Mouse (Mus musculus): ENCODE results near the gene Rtkn. TPM values are rescaled to one million over a fixed set of nuclear protein-coding genes. Genes with fewer than 3 reads are reported as not detected.

The Rtkn gene
- total and polyA plus RNA-seq, 3 experiments: 0.47 to 1.3 (median 0.68) TPM

- in situ Hi-C loops (cut with MboI; ENCODE audit: low pct_ligation_motif_present, low pct_unique_long_range_greater_than_20kb, low sequenced_read_pairs) (no loop called here), dilution Hi-C loops (cut with MboI; ENCODE audit: extremely low pct_ligation_motif_present, extremely low pct_unique_long_range_greater_than_20kb, low sequenced_read_pairs) (no loop called here)
- DNase-seq (ENCODE audit: extremely low read depth): no peak
Measured at GRCm38 (mm10) chr6:83087205-83087925, 47.9 kb upstream of the Rtkn start.

GRCm38 (mm10) chr6:83087926-83088260 is 47.4 kb upstream of the Rtkn start:
- peaks cover 3% of the 10 kb centered on the region for H3K27me3 ChIP-seq (replicated peaks)
- peaks cover 0 to 8% of the 10 kb centered on the region in 2 experiments for H3K36me3 ChIP-seq (replicated peaks in 1 of 2; ENCODE audit: control insufficient read depth in 1 of 2, insufficient read depth in 1 of 2, low read length in 1 of 2)
- H3K79me2 ChIP-seq (replicated peaks; ENCODE audit: control insufficient read depth, extremely low read depth, insufficient read depth, poor library complexity, severe bottlenecking): no peaks in the 10 kb centered on the region
- peaks cover 4 to 8% of the 10 kb centered on the region in 2 experiments; a peak in 3 of 4 replicates for H3K4me1 ChIP-seq (ENCODE audit: control insufficient read depth in 1 of 2, insufficient read depth in 2 of 2)
- no peak for DNase-seq (ENCODE audit: extremely low read depth)
- H3K4me3 ChIP-seq (replicated peaks in 1 of 3; ENCODE audit: low read depth in 2 of 3, low read length in 2 of 3, poor library complexity in 1 of 3): no peak overlapping the region
- in situ Hi-C loops (cut with MboI; ENCODE audit: low pct_ligation_motif_present, low pct_unique_long_range_greater_than_20kb, low sequenced_read_pairs) (no loop called here), dilution Hi-C loops (cut with MboI; ENCODE audit: extremely low pct_ligation_motif_present, extremely low pct_unique_long_range_greater_than_20kb, low sequenced_read_pairs) (no loop called here)
- no peak overlapping the region for H3K9ac ChIP-seq (ENCODE audit: insufficient read depth, low read depth)
- TF ChIP-seq USF1 (IDR thresholded peaks at IDR 0.05; ENCODE audit: low read depth, low read length) (no peak), ZC3H11A (IDR thresholded peaks at IDR 0.05; ENCODE audit: low read depth, low read length) (no peak), CHD1 (IDR thresholded peaks at IDR 0.05; ENCODE audit: low read depth, low read length) (no peak), ZNF384 (IDR thresholded peaks at IDR 0.05; ENCODE audit: low read depth, low read length) (no peak), MAX (IDR thresholded peaks at IDR 0.05; ENCODE audit: low read length) (no peak), ELF1 (IDR thresholded peaks at IDR 0.05; ENCODE audit: low read depth, low read length) (no peak), UBTF (IDR thresholded peaks at IDR 0.05; ENCODE audit: low read depth, low read length) (no peak), EP300 (IDR thresholded peaks at IDR 0.05; ENCODE audit: low read length) (no peak), GABPA (IDR thresholded peaks at IDR 0.05; ENCODE audit: insufficient replicate concordance, low read depth, low read length) (no peak), NRF1 (IDR thresholded peaks at IDR 0.05; ENCODE audit: low read depth, low read length) (no peak)
- H3K9me3 ChIP-seq (replicated peaks; ENCODE audit: low read length): no peaks in the 10 kb centered on the region
- H3K4me2 ChIP-seq (ENCODE audit: insufficient read depth, low read depth, poor library complexity, severe bottlenecking): no peak overlapping the region
- H3K27ac ChIP-seq (ENCODE audit: insufficient read depth, low read depth): no peak overlapping the region

More at GRCm38 (mm10) chr6:83087205-83087925, 47.9 kb upstream of the Rtkn start:
- H3K27ac ChIP-seq (ENCODE audit: insufficient read depth, low read depth): no peak overlapping the region
- H3K4me2 ChIP-seq (ENCODE audit: insufficient read depth, low read depth, poor library complexity, severe bottlenecking): no peak overlapping the region
- H3K4me1 ChIP-seq (ENCODE audit: control insufficient read depth in 1 of 2, insufficient read depth in 2 of 2): peaks cover 4 to 8% of the 10 kb centered on the region in 2 experiments; a peak in 3 of 4 replicates
- no peak overlapping the region for H3K4me3 ChIP-seq (replicated peaks in 1 of 3; ENCODE audit: low read depth in 2 of 3, low read length in 2 of 3, poor library complexity in 1 of 3)
- no peak overlapping the region for H3K9ac ChIP-seq (ENCODE audit: insufficient read depth, low read depth)
- no peaks in the 10 kb centered on the region for H3K9me3 ChIP-seq (replicated peaks; ENCODE audit: low read length)
- TF ChIP-seq MAX (IDR thresholded peaks at IDR 0.05; ENCODE audit: low read length) (no peak), JUND (conservative IDR thresholded peaks at IDR 0.05; ENCODE audit: low read depth, low read length) (no peak), RAD21 (IDR thresholded peaks at IDR 0.05; ENCODE audit: low read depth, low read length) (no peak), ETS1 (conservative IDR thresholded peaks at IDR 0.05; ENCODE audit: low read depth, low read length) (no peak), MAFK (IDR thresholded peaks at IDR 0.05; ENCODE audit: insufficient replicate concordance, low read length) (no peak), HCFC1 (IDR thresholded peaks at IDR 0.05; ENCODE audit: low read depth, low read length) (no peak), ELF1 (IDR thresholded peaks at IDR 0.05; ENCODE audit: low read depth, low read length) (no peak), CHD1 (IDR thresholded peaks at IDR 0.05; ENCODE audit: low read depth, low read length) (no peak), TCF12 (IDR thresholded peaks at IDR 0.05; ENCODE audit: low read depth, low read length) (no peak), UBTF (IDR thresholded peaks at IDR 0.05; ENCODE audit: low read depth, low read length) (no peak), RCOR1 (conservative IDR thresholded peaks at IDR 0.05; ENCODE audit: low read depth, low read length) (no peak), KAT2A (IDR thresholded peaks at IDR 0.05; ENCODE audit: insufficient replicate concordance, low read length) (no peak), USF1 (IDR thresholded peaks at IDR 0.05; ENCODE audit: low read depth, low read length) (no peak), POLR2A (IDR thresholded peaks at IDR 0.05; ENCODE audit: low read depth, low read length) (no peak), GABPA (IDR thresholded peaks at IDR 0.05; ENCODE audit: insufficient replicate concordance, low read depth, low read length) (no peak), EP300 (IDR thresholded peaks at IDR 0.05; ENCODE audit: low read length) (no peak), JUN (IDR thresholded peaks at IDR 0.05; ENCODE audit: insufficient read depth, low read depth, low read length) (no peak)
- H3K79me2 ChIP-seq (replicated peaks; ENCODE audit: control insufficient read depth, extremely low read depth, insufficient read depth, poor library complexity, severe bottlenecking): no peaks in the 10 kb centered on the region
- H3K36me3 ChIP-seq (replicated peaks in 1 of 2; ENCODE audit: control insufficient read depth in 1 of 2, insufficient read depth in 1 of 2, low read length in 1 of 2): peaks cover 2 to 13% of the 10 kb centered on the region in 2 experiments
- no peaks in the 10 kb centered on the region for H3K27me3 ChIP-seq (replicated peaks)

All from CH12.LX (cell line).